Mouse (Mus musculus) spleen, adult 12 weeks (tissue): ENCODE data around the gene Pth2.
"Not testable (repeated sequence)": the region's sequence is repeated elsewhere in the genome, so short reads cannot be mapped to it uniquely, and the experiment has no call there.

ENCODE experiments used
- DNase-seq: peaks from one replicate; pipeline ENCODE4 v3.0.0; 2022; ENCODE audit warnings: low spot score

The Pth2 gene

GRCm38 (mm10) chr7:45180896-45181477 lies at the start of gene Pth2:
Gene Pth2 (plus strand): TSS chr7:45180995.
- DNase-seq: no peak

GRCm38 (mm10) chr7:45131850-45132249 lies 48.9 kb upstream of the Pth2 start:
- DNase-seq: no peak

- no peak for DNase-seq
Observed at GRCm38 (mm10) chr7:45133446-45134159, 47.2 kb upstream of the Pth2 start.

- no peak for DNase-seq
Observed at GRCm38 (mm10) chr7:45134544-45135026, 46.2 kb upstream of the Pth2 start.

- no peak for DNase-seq
Observed at GRCm38 (mm10) chr7:45135370-45135769, 45.4 kb upstream of the Pth2 start.

DNA sequence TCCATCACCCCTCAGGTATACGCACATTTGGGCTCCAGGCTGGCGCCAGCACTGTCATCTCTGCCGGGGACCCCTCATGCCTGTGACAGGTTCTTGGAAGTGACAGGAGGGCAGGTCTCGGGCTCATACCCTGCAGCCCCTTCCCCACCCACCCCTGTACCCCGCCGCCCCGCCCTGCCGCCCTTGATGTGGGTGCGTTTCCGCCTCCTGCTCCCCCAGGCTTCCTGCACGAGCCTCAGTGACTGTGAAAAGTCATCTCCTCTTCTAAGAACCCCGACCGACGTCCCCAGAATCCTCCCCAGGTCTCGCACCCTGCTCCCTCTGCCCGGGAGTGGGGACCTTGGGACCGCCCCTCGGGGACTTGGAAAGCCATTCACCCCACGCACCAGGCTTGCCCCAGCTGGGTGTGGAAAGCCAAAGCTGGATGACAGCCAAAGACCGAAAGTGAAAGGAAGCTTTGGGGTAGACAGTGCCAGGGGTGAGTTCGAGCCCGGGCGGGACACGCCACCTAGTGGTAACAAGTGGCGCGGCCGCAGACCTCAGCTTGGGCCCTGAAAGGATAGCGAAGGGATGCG lies 44.7 kb upstream of the Pth2 start, which contains the start of the genes Gm45713 and Flt3l:
Gene Gm45713 (minus strand): TSS at position 239 of the 575 bp plus-strand sequence.
Gene Flt3l (minus strand): TSS at position 440 of the 575 bp plus-strand sequence.
- DNase-seq: peak; percentile 86

GRCm38 (mm10) chr7:45137171-45138006 lies 43.4 kb upstream of the Pth2 start:
- no peak for DNase-seq

DNA sequence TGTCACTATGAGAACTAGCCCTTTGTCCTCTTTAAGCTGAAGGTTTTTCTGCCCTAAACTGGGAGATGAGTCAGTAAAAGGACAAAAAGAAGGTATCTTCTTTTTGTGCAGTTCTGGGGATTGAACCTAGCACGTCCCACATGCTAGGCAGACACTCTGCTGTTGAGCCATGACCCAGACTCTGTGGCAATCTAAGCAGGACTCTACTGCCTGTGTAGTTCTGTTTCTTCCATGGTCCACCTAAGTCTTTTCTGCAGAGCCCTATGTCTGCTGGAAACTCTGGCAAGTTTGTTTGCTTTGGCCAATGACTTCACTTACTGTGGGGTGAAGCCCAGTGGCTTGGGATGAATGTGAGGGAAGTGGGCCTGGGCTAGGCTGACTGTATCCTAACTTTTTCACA lies 42.4 kb upstream of the Pth2 start:
- no peak for DNase-seq

GRCm38 (mm10) chr7:45139904-45140723 lies 40.7 kb upstream of the Pth2 start:
- DNase-seq: no peak

- DNase-seq: no peak
Observed at GRCm38 (mm10) chr7:45141319-45141718, 39.5 kb upstream of the Pth2 start.

- DNase-seq: no peak
Observed at GRCm38 (mm10) chr7:45141914-45142313, 38.9 kb upstream of the Pth2 start.

- DNase-seq: no peak
Observed at GRCm38 (mm10) chr7:45144368-45145174, 36.2 kb upstream of the Pth2 start.

GRCm38 (mm10) chr7:45145460-45145859 lies 35.3 kb upstream of the Pth2 start:
- no peak for DNase-seq

GRCm38 (mm10) chr7:45147267-45147666 lies 33.5 kb upstream of the Pth2 start:
- DNase-seq: no peak

DNA sequence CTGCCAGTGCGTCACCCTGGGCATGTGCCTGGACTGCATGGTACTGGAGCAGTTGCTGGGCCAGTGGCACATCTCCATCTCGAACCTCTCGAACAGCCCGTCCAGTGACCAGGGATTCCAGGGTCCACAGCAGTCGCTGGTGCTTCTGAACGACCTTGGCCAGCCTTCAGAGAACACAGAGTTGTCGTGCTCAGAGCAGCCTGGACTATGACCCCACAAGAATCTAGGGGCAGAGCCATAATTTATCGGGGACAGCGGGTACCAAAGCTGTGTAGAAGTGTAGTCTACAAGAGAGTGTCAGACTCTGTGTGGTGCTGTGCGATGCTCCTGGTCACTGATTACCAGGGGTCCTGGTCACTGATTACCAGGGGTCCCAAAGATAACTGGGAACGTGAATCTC lies 32.9 kb upstream of the Pth2 start:
- no peak for DNase-seq

DNA sequence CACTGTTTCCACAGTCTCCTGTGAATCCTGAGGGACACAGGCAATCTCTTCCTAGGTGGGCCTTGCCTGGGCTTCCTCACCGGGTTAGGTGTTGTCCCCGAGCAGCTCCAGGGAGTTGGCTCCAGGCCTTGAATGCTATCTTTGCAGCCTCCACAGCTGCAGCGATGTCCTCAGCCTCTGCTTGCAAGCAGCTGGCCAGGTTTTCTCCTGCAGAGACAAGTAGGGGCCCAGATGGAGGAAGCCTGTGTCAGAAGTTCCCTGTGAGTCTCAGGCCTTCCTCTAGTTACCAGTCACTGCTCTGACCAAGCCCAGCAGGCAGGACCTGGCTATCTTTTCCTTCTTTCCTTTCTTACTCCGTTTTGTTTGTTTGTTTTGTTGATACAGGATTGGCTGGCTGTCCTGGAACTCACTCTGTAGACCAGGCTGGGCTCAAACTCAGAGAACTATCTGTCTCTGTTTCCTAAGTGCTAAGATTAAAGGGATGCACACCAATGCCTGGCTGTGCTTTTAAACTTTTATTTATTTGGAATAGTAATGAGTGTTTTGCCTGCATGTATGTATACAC lies 32.2 kb upstream of the Pth2 start:
- DNase-seq: no peak

DNA sequence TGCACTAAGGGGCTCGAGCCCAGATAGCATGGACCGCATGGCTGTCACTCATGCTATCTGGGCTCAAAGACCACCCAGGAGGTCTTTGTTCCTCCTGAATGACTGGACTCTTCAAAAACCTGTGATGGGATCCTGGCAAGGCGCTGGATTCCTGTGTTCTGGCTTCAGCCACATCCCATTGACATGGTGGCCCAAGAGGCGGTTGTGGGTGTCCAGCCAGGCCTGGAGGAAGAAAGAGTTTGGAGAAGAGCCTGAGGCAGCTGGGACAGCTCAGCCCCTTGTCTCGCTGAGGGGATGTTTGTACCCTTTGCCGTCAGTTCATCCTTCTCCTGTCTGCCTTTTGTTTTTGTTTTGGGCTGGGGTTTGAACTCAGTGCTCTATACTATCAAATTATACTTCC lies 31.2 kb upstream of the Pth2 start:
- DNase-seq: no peak

- DNase-seq: no peak
Observed at GRCm38 (mm10) chr7:45150321-45150720, 30.5 kb upstream of the Pth2 start.

GRCm38 (mm10) chr7:45151303-45151702 lies 29.5 kb upstream of the Pth2 start:
- DNase-seq: no peak

- DNase-seq: not testable (repeated sequence)
Observed at GRCm38 (mm10) chr7:45153052-45153451, 27.7 kb upstream of the Pth2 start.
